Mouse (Mus musculus) cerebellum, adult 8-10 months (tissue): ENCODE measurements around the gene Megf9.
A peak's percentile ranks its signal among the peaks of the same experiment; 100 is the strongest.

Experiments used
- DNase-seq: peaks from one replicate; pipeline ENCODE4 v3.0.0; 2022

The Megf9 gene

DNA sequence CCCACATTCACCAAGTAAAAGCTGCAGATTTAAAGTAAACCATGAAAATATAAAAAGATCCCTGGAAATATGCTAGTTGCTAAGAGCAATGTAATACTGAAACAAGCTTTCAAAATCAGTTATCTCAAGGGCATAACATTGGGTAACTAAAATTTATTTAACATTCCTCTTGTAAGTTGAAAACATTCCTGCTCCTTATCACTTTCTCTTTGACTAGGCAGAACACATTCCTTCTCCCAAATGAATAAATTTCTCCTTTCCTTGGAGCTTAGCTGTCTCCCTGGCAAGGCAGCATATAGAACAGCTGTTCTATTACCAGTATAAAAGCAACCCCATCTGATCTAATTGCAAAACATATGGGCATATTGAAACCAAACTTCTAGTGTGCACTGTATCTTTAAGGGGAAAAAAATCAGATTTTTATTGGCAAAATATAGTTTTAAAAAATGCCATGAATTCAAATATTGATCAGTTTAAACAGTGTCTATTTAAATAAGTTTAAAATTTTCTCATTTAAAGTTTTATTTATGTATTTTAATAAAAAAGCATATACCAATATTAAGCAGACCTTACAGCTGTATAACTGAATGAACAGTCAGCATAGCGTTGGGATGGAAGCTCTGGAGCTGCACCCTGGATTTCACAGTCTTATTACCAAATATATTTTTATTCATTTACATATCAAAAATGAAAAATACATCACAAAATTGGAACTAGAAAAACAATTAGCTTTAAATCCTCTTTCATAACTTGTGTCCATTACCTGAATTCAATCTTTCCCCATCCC, 13.1 kb downstream of the Megf9 start:
- DNase-seq: no peak

- DNase-seq: no peak
Measured at GRCm38 (mm10) chr4:70517646-70518045, 17.1 kb downstream of the Megf9 start.

GRCm38 (mm10) chr4:70516289-70516688, 18.5 kb downstream of the Megf9 start:
- DNase-seq: no peak

DNA sequence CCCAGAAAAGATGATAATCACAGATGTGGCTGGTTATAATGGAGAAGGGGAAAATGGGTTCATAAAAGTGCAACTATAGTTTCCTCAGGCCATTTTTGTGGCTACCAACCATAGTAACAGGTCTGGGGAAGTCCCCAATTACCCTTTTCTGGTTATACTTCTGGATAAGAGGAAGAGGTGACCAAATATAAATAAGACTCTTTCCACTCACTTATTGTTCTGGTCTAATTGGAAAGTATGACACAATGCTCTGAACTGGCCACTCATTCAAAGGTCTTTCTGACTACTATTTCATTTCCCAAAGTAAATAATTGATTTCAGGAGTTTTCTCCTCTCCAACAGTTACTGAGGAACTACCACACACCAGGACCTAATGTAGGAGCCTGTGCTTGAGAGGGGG, 19.3 kb downstream of the Megf9 start:
- DNase-seq: no peak

DNA sequence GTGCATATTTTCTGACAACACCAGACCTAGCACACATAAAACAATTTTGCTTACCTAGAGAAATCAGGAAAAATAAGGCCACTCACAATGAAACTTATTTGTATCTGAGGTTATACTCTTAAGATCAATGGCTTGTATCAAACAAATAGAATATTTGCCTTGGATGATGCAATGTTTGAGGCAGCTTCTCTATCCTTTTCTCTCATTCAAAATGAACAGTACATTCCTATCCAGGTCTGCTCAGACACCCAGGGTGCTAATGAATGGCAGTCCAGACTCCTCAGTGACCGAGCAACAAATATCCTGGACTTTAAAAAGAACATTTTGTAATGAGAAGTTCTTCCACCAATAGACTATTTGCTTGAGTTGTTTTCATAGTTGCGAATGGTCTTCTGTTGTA, 24.8 kb downstream of the Megf9 start:
- no peak for DNase-seq

GRCm38 (mm10) chr4:70509565-70509964, 25.2 kb downstream of the Megf9 start:
- DNase-seq: no peak

- DNase-seq: no peak
Measured at GRCm38 (mm10) chr4:70508207-70508606, 26.6 kb downstream of the Megf9 start.

GRCm38 (mm10) chr4:70505951-70506350, 28.8 kb downstream of the Megf9 start:
- DNase-seq: no peak

DNA sequence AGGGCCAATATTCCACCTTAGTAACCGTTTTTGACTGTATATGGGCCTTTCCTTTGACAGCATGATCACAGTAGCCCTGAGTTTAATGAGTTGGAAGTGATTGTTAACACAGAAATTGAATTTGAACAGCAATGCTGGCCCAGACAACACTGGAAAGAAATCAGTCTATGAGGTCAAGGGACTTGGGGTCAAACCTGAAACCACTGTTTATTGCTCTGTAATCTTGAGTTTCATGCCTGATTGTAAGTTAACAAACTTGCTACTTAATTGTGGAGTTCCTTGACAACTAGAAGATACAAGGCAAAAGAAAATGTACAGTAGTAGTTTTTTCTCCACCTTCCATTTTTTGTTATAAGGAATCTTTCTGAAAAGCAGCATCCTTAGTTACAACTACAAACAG, 31.0 kb downstream of the Megf9 start:
- DNase-seq: no peak

DNA sequence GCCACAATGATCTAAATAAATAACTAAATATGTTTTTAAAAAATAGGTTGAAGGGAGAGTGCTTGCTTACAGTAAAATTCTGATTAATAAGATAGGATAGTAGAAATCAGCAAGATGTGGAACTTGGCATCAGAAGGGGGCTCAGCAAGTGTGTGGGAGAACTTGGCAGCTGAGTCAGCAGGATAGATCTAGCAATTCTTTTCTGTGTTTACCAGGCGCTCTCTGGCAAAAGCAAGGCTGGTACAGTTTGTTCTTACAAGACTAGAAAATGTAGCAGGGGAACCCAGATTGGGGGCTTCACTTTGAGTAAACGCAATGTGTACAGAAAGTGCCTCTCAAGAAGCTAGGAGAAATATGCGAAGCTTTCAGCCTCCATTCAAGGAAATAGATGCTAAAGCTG, 35.5 kb downstream of the Megf9 start:
- peak; percentile 14 for DNase-seq

DNA sequence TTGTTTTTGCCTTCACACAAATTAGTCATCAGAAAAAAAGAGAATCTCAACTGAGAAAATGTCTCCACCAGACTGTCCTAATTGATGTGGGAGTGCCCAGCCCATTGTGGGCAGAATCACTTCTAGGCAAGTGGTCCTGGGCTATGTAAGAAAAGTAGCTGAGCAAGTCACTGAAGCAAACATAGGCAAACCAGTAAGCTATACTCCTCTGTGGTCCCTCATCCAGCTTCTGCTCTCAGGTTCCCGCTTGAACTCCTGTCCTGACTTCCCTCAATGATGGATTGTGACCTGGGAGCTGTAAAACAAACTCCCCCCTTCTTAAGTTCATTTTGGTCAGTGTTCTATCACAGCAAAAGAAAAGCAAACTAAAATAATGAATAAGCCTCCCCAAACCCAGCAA, 37.8 kb downstream of the Megf9 start:
- no peak for DNase-seq

- no peak for DNase-seq
Measured at GRCm38 (mm10) chr4:70489792-70490191, 45.0 kb downstream of the Megf9 start.

- no peak for DNase-seq
Measured at GRCm38 (mm10) chr4:70488415-70488814, 46.4 kb downstream of the Megf9 start.

DNA sequence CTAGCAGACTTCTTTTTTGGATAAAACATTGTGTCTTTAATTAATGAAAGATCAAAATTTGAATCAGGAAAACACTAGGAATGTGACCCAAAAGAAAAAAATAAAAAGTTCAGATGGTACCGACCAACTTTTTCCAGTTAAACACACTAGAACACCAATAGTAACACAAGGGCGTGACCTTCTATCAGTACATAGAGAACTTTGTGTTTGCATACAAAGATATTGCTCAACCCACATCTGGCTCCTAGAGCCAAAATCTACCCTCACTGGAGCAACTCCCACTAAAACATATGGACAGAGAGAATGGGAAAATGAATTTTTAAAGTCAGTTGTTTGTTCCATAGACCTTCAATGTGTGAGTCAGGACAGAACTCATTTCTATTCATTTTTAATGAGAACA, 50.7 kb downstream of the Megf9 start:
- no peak for DNase-seq

DNA sequence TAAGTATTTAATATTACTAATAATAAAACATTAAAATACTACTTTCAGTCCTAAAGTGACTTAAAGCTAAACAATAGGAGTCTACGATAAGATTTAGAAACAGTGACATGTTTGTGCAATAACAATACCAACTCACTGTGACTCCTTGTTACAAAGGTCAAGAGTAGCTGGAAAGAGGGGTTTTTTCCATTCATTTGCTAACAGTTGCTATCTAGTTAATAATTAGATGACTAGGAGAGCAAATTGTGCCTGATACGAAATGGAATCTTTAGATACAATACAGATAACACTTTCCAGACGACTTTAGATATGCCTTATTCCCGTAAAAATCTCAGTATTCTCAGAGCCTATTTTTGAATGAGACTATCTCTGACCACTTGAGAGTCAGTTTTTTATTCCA, 52.9 kb downstream of the Megf9 start:
- DNase-seq: no peak

GRCm38 (mm10) chr4:70471398-70471797, 63.4 kb downstream of the Megf9 start:
- DNase-seq: no peak

GRCm38 (mm10) chr4:70465921-70466689, 68.7 kb downstream of the Megf9 start:
- no peak for DNase-seq

GRCm38 (mm10) chr4:70463302-70463701, 71.5 kb downstream of the Megf9 start:
- no peak for DNase-seq

GRCm38 (mm10) chr4:70461416-70461815, 73.4 kb downstream of the Megf9 start:
- DNase-seq: no peak

DNA sequence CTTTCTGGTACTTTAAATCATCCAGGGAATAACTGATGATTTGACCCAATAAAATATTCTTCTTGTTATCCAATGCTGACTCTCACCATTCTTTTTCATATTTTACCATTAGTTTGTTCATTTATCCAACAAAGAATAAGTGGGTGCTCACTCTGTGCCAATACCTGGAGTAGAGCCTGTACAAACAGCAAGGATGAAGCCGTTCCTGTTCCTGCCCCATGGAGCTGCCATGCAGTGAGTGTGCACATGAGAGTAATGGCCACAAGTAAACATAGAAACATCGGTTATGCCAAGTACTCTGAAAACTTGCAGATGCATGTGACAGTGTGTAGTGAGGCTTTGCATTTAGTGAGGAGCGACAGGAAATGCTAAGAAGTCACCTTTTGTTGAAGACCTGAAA, 82.6 kb downstream of the Megf9 start:
- DNase-seq: no peak

- DNase-seq: peak; percentile 50
Measured at GRCm38 (mm10) chr4:70451750-70452149, 83.0 kb downstream of the Megf9 start.

DNA sequence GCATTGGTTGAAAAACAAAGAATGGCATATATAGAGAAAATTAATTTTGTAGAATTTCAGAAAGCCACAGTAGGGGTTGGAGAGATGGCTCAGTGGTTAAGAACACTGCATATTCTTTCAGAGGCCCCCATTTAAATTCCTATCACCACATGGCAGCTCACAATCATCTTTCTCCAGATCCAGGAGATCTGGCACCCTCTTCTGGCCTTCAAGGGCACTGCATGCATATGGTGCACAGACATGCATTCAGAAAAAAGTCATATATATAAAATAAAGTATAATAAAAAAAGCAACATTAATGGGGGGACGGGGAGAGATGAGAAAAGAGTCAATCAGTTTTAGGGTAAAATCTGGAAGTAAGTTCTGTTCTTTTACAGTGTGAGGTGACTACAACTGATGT, 85.1 kb downstream of the Megf9 start:
- no peak for DNase-seq

- DNase-seq: no peak
Measured at GRCm38 (mm10) chr4:70446774-70447173, 88.0 kb downstream of the Megf9 start.

DNA sequence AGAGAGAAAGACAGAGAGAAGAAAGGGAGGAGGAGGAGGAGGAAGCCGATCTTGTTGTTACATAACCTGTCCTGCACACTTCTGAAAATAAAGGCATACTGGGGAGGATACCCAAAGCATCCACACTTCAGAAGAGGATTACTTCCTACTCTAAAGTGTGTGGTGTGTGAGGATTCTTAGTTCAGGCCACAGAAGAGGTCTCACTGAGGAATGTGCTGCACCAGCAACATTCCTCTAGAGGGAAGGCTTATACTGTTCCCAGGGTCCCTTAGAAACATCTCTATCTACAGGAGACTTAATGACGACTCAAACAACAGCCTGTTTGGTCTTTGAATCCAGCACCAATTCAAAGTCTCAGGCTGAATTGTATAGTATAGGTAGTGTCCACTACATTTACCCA, 114.6 kb downstream of the Megf9 start:
- DNase-seq: no peak

DNA sequence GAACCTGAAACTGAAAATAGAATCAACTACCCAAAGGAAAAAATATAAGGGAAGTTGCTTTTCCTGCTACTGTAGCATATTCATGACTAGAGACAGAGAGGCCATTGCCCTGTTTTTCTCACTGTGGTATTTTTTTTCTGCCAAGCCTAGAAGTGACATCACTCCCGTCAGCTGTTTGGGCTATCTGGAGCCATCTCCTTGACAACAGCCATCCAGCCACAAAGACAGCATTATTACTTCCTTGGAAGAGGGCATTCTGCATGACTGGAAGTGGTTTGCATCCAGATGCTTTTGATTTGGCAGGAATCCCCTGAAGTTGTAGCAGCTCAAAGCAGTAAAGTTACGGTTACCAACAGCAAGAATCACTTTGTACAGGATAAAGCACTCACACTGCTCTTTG, 122.7 kb downstream of the Megf9 start:
- DNase-seq: no peak
